Mouse (Mus musculus) testis, adult 10 weeks (tissue): ENCODE data around the gene Zbtb3. TPM values are rescaled to one million over a fixed set of nuclear protein-coding genes. Genes with fewer than 3 reads are reported as not detected.

Source experiments
- polyA plus RNA-seq: library from polyadenylated mRNA; stranded (reverse); fragments of 350-450 nt; fragmentation: Illumina TruSeq; extraction: RNeasy Lipid Tissue Mini Kit (QIAGEN cat#74804); gene quantifications from one replicate; pipeline ENCODE4 v1.2.3, GENCODE M21; 2014; ENCODE audit warnings: low read depth, low replicate concordance

The Zbtb3 gene
- 5.3 TPM for polyA plus RNA-seq

DNA sequence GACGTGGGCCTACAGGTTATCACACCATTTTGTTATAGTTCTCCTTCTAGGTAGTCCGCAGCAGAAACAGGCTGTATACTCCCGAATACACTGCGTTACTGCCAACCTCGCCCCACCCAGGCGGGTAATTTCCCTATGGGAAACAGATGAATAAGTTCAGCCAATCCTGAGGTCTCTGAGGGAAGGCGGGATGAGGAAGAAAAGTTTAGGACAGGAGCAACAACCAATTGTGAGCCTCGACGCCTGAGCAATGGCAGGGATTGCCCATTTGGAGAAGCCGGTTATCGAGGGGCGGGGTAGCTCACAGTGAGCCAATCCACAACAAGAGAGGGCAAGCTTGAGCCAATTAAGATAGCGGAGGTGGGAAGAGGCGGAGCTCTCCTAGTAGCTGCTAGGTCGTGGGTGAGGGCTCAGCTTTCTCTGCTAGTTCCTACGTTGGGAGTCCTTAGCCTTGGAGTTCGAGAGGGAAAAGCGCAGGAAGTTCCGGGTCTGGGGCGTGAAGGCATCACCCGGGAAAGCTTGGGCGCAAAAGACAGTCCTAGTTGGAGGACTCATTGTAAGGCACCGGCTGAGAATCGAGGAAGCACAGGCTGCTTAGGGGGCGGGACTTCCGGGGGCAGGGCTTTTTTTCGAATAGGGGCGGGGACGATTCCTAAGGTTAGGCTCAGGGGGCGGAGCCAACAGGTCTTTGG is at the start of gene Zbtb3:
Zbtb3 (plus strand) TSS at position 426 of the 692 bp plus-strand sequence.

GRCm38 (mm10) chr19:8756635-8757387 is 45.5 kb upstream of the Zbtb3 start, which contains the start of gene Nxf1:
Gene Nxf1, plus strand, starts transcription at chr19:8757073.

DNA sequence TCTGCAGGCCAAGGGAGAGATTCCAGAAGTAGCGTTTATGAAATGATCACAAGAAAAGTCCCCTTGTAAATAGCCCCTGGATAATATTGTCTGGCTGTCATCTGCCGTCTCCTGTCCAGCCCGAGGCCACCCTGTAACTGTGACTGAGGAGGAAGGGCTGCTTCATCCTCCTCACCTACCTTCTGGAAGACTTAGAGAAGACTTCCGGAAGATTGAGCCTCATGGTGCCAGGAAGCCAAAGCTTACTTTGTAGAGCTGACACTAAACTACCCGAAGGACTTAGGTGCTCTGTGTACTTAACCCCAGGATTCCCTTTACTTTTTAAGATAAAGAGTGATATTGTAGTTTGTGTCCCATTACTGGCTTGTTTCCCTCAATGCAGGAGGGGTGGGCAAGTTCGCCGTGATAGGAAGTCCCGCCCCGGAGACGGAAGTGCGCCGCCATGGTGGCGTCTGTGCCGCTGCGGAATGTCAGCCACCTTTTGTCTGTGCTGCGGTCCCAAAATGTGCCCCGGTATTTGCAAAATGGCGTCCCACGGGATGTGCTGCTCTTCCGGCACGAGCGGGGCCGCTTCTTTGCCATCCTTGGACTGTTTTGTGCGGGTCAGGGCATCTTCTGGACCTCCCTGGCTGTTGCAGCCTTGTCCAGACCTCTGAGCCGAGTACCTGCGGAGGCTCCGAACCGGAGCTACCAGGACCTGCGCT is 31.6 kb upstream of the Zbtb3 start, which contains the start of gene Tmem223:
Tmem223 (plus strand) TSS at position 430 of the 704 bp plus-strand sequence.

GRCm38 (mm10) chr19:8774086-8774835 is 28.1 kb upstream of the Zbtb3 start, which contains the start of gene Tmem179b:
Gene Tmem179b, minus strand, starts transcription at chr19:8774467.

DNA sequence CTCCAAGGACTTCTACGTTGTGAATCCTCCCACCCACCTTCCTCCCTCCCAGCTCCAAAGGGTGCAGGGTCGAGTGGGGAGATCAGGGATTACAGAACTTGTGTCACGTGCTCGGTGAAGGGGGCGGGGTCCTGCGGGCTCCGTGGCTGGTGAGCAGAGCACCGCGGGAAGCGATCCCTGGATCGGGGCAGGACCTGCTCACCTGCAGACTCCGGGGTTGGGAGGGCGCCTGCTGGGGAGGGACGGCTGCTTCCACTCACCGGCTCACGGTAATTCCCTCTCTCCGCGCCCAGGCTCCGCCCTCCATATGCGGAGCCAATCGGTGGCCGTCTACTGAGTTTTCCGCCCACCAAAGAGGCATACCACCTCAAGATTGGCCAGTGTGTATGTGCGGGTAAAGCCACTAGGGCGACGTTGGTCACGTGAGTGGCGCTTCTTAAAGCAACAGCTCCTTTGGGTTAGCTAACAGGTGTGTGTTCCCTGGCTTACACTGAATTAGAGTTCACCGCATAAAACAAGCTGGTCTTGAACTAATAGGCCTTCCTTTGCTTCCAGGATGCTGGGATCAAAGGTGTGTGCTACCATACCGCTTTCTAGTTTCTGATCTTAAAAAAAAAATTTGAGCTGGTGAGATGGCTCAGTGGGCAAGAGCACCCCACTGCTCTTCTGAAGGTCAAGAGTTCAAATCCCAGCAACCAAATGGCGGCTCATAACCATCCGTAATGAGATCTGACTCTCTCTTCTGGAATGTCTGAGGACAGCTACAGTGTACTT is 16.2 kb upstream of the Zbtb3 start, which contains the start of gene Taf6l:
Taf6l (minus strand) TSS at position 410 of the 774 bp plus-strand sequence.

DNA sequence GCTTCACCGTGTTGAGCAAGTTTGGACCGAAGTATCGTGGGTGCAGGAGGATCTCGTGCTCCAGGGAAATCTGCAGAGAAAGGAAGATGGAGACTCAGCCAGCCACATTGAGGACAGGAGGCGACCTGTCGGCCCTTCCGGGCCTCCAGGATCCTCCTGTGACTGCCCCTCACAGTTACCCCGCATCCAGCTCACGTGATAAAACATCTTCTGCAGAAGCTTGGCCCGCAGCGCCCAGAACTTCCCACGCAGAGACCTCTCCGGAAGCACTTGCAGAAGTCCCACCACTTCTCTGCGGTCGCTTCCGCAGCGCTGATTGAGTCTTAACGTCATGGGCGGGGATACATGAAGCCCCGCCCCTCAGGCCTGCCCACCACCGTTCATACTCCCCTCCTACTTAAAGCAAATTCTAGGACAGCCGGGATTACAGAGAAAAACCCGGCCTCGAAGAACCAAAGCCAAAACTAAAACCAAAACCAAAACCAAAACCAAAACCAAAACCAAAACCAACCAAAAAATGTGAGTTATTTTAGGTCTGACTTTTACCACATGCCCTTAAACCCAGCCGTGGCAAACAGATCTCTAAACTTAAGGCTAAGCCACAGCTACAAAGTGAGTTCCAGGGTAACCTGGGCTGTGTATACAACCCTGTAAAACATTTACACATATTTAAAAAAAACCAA is 4.0 kb upstream of the Zbtb3 start, which contains the start of gene Polr2g:
Polr2g (minus strand) TSS at position 314 of the 683 bp plus-strand sequence.

DNA sequence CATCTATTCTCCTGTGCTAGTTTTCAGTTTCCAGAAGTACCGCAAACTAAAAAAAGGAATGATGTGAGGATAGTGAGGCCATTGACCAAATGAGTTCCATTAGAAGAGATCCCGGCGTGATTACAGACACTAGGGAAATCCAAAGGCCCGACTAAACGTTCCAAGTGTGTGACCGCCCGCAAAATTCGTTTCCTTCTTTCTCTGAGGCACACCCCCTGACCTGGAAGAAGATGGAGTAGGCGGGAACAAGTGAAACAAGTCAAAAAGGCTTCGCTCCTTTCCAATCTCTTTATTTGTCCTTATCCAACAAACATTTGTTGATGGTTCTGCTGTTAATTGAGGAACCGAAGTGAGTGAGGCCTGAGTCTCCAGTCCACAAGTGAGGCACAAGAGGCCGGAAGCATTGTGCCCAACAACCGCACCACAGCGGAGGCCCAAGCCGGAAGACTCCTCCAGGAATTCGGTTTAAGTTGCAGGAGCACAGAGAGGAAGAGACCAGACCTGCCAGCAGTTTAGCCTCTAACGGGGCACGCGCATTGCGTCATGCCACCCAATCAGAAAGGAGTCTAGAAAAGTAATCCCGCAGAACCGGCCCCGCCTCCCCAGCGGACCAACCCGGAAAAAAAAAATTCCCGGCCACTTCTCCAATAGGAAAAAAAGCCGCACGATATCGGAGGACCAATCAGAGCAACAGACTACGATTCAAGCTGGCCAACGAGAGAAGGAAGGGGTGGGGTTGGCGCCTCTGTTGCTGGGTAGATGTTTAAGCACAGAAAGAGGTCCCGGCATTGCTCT is 16.6 kb downstream of the Zbtb3 start, which contains the start of gene Ttc9c:
Ttc9c (minus strand) TSS at position 533 of the 795 bp plus-strand sequence.

GRCm38 (mm10) chr19:8819596-8820423 is 17.5 kb downstream of the Zbtb3 start, which contains the start of gene Hnrnpul2:
Gene Hnrnpul2, plus strand, starts transcription at chr19:8820010.

GRCm38 (mm10) chr19:8829660-8830059 is 27.3 kb downstream of the Zbtb3 start, which contains the start of gene AC129217.1:
Gene AC129217.1, plus strand, starts transcription at chr19:8829773.

GRCm38 (mm10) chr19:8837251-8837791 is 35.0 kb downstream of the Zbtb3 start, which contains the start of gene Bscl2:
Gene Bscl2, plus strand, starts transcription at chr19:8837467.

DNA sequence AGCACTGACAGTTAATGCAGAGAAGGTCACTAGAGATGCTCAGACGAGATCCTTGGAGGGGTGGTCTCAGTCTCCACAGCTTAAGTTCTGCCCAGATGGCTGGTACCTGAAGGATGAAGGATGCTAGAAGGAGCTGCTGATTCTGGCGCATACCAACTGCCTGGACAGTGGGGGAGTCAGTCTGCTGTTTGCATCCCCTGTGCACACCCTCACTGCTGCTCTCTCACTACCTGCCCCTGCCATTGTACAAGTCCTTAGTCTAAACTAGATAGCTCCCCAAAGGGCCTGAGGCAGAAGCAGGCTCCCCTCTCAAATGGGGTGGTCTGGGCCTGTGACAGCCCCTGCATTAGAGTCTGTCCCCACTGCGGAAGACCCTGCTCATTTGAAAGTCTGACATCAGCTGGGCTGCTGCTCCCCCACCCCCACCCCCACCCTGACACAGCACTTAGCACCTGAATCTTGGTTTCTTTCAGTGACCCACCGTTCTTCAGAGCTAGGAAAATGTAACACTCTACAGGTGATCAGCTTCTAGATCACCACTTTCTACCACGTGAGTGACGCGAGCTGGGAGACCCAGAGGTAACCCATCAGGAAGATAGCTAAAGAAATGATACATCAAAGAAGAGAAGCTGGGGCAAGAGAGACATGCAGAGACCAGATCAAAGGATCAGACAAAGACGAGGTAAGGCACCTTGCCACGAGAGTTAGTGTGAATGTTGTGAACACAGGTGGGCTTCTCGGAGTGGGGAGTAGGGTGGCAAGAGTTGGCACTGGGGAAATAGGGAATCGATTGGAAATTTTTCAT is 37.0 kb downstream of the Zbtb3 start, which contains the start of gene Gng3:
Gng3 (minus strand) TSS at position 92 of the 805 bp plus-strand sequence.

GRCm38 (mm10) chr19:8850402-8850901 is 48.1 kb downstream of the Zbtb3 start, which contains the start of gene Lrrn4cl:
Gene Lrrn4cl, plus strand, starts transcription at chr19:8850768.

